Mouse (Mus musculus): ENCODE results near the gene Olfr57. TPM values are rescaled to one million over a fixed set of nuclear protein-coding genes. Genes with fewer than 3 reads are reported as not detected.
"Not testable (repeated sequence)": the region's sequence is repeated elsewhere in the genome, so short reads cannot be mapped to it uniquely, and the experiment has no call there.

Gene Olfr57
- not detected for total RNA-seq (2021)
- long read RNA-seq, experiment 1, result 0 reads
- long read RNA-seq, experiment 2, result 0 reads

GRCm38 (mm10) chr10:79028441-79028840, at the start of gene Olfr57:
Gene Olfr57, plus strand, starts transcription at chr10:79028741.
- DNase-seq (ENCODE audit: low spot score in 2 of 2), result no peak

DNA sequence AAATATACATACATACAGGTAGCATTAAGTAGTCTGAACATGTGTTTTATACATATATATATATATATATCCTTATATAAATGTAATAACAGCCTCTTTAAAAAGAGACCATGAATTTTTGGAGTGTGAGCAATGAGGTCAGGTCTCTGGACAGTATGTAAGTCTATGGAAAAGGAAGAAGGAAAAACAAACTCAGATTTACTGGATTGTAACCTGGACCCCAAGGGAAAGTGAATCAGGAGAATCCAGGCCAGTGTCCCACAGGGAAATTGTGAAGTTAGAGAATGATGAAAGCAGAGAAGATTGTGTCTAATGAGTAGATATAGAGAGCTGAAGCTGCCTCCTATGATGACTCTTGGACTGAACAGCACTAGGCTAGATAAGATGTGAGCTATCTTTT, 47.8 kb upstream of the Olfr57 start, which contains the start of gene Olfr1352:
Gene Olfr1352 (plus strand): TSS at position 301 of the 400 bp plus-strand sequence.
- DNase-seq (ENCODE audit: low spot score in 2 of 2), result no peak

DNA sequence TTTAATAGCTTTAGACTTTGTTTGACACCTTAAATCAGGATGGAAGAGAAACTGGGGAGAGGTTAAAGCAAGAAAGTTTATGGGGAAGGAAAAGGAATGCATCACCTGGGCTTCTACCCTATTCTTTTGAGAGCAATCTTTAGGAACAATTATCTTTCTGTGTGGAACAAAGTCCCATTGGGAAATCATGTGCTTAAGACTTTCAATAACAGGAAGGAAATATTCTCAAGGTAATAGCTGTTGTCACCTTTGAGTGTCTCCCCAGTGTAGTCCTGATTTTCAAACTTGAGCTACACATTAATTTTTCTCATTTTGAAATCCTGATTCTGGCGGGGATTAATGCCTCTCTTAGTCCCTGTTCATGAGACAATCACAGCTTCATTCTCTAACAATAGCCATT, 16.4 kb upstream of the Olfr57 start, which contains the start of gene Olfr1351:
Gene Olfr1351 (plus strand): TSS at position 301 of the 400 bp plus-strand sequence.
- DNase-seq (ENCODE audit: low spot score in 2 of 2), result no peak

- DNase-seq (ENCODE audit: low spot score in 2 of 2), result not testable (repeated sequence)
These were observed 13.9 kb downstream of the Olfr57 start for GRCm38 (mm10) chr10:79042457-79042856.

DNA sequence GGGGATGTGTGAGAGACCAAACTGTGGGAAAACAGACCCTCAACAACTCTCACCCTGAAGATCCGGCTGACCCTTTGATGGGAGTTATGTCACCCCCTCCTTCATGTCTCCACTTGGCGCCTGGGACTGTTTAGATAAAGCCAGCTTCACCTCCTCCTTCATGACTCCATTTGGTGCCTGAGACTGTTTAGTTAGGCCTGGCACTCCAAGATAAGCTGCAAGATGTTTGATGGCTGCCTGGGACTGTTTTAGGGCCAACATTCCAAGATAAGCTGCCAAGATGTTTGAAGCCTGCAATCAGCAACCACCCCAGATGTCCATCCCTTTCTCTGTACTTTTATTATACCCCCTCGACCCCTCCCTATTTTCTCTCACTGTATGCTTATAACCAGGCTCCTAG, 28.8 kb downstream of the Olfr57 start:
- DNase-seq (ENCODE audit: low spot score in 2 of 2), result not testable (repeated sequence)

Other genes with a start within 250 kb of the Olfr57 start
- gene Slc1a6, start 248.2 kb upstream of the Olfr57 start, total RNA-seq (2021), result not detected
- not detected for gene Olfr1356, start 176.6 kb upstream of the Olfr57 start, total RNA-seq (2021)
- gene Olfr1355, start 153.2 kb upstream of the Olfr57 start, total RNA-seq (2021), result not detected
- not detected for gene Olfr1354, start 115.6 kb upstream of the Olfr57 start, total RNA-seq (2021)
- gene Olfr8, start 78.1 kb upstream of the Olfr57 start, total RNA-seq (2021), result not detected
- gene Olfr1353, start 65.4 kb upstream of the Olfr57 start, total RNA-seq (2021), result not detected
- gene Olfr1352, start 47.7 kb upstream of the Olfr57 start, total RNA-seq (2021), result not detected
- gene Olfr1351, start 16.3 kb upstream of the Olfr57 start, total RNA-seq (2021), result not detected
- gene 2610008E11Rik, start 68.9 kb downstream of the Olfr57 start, total RNA-seq (2021), result 10 to 100 TPM; 12.6 to 14.0 TPM
- gene Vmn2r80, start 120.0 kb downstream of the Olfr57 start, total RNA-seq (2021), result not detected
- gene Vmn2r81, start 219.0 kb downstream of the Olfr57 start, total RNA-seq (2021), result not detected